Mouse (Mus musculus): ENCODE data around the gene Rbbp6. TPM values are rescaled to one million over a fixed set of nuclear protein-coding genes. Genes with fewer than 3 reads are reported as not detected.

The Rbbp6 gene
- polyA plus RNA-seq, 1 experiment from 2014 or later: 25.6 TPM

DNA sequence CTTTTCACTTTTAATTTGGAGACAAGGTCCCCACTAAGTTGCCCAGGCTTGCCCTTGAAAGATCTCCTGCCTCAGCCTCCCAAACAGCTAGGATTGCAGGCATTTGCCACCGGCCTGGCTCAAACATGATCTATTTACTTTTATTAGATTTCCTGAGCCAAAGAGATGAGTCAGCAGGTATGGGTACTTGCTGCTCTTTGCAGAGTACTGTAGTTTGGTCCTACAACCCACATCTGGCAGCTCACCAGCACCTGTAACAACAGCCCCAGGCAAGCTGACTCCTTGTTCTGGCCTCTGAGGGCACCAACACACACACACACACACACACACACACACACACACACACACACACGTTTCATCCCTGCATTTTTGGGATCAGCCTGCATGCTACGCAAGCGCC, 14.0 kb upstream of the Rbbp6 start:
- WGBS: 74% methylated on average over 4 of the region's 4 CpGs
- Histone ChIP-seq H3K9ac (ENCODE audit: low read depth, low read length) (no peak overlapping the region), H3K4me1 (replicated peaks; ENCODE audit: insufficient read depth, low read length) (no peaks in the 10 kb centered on the region), H3K9me3 (replicated peaks; ENCODE audit: low read length) (no peaks in the 10 kb centered on the region), H3K27ac (no peak overlapping the region), H3K4me3 (replicated peaks; ENCODE audit: low read depth, low read length) (no peak overlapping the region), H3K4me2 (ENCODE audit: low read length) (no peak overlapping the region), H3K27me3 (ENCODE audit: insufficient read depth, low read length) (no peaks in the 10 kb centered on the region), H3K36me3 (ENCODE audit: insufficient read depth, low read length) (no peaks in the 10 kb centered on the region)
- no peak for TF ChIP-seq CTCF (IDR thresholded peaks at IDR 0.05; ENCODE audit: low read depth)
- ATAC-seq (replicated peaks; ENCODE audit: low FRiP score, low read depth) (no peak), DNase-seq (ENCODE audit: low spot score) (no peak)

DNA sequence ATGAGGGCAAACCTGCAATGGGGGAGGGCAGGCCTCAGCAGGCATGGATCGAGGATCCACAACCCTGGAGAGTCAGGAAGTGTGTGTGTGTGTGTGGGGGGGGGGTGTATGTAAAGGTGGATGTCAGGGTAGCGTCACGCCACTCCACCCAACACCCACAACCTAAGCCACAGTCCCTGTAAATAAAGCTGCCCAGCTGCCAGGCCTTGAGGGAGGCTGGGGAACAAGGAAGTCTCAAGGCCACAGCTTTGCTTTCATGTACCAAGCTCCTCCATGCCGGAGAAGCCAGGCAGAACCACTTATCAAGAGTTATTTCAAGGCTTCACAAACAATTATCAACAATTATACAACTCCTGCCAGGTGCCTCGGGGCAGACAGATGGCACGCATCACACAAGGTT, 13.4 kb upstream of the Rbbp6 start:
- no peaks in the 10 kb centered on the region for H3K9me3 ChIP-seq (replicated peaks; ENCODE audit: low read length)
- H3K36me3 ChIP-seq (ENCODE audit: insufficient read depth, low read length): no peaks in the 10 kb centered on the region
- no peak for DNase-seq (ENCODE audit: low spot score)
- TF ChIP-seq CTCF (IDR thresholded peaks at IDR 0.05; ENCODE audit: low read depth): no peak
- no peak overlapping the region for H3K27ac ChIP-seq
- H3K4me1 ChIP-seq (replicated peaks; ENCODE audit: insufficient read depth, low read length): no peaks in the 10 kb centered on the region
- 58% methylated on average over 6 of the region's 6 CpGs for WGBS
- H3K4me3 ChIP-seq (replicated peaks; ENCODE audit: low read depth, low read length): no peak overlapping the region
- H3K9ac ChIP-seq (ENCODE audit: low read depth, low read length): no peak overlapping the region
- no peaks in the 10 kb centered on the region for H3K27me3 ChIP-seq (ENCODE audit: insufficient read depth, low read length)
- ATAC-seq (replicated peaks; ENCODE audit: low FRiP score, low read depth): no peak
- no peak overlapping the region for H3K4me2 ChIP-seq (ENCODE audit: low read length)

DNA sequence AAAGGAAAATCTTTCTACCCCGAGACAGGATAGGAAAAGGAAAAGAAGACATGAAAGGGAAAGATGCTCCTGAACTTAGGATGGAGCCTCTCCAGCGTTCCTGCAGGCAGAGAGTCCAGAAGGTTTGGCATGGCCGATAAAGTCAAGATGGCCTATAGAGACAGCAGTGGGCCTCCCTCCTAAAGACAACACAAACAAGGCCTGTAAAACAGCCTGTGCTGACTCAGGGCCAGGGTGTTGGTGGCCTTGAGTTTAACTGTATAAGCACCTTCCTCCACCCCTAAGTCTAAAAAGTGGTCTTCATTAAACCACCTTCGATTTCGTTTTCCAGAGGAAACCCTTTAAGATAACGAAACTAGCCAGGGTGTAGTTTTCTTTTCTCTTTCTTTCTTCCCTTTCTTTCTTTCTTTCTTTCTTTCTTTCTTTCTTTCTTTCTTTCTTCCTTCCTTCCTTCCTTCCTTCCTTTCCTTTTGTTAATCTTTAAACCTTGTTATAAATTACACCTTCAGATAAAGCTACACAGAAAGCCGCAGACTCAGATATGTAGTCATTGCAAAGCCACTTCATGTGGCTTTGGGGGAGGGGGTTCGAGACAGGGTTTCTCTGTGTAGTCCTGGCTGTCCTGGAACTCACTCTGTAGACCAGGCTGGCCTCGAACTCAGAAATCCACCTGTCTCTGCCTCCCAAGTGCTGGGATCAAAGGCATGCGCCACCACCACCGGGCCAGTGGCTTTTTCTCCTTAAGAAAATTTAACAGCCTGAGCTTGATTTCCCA, 10.8 kb upstream of the Rbbp6 start:
- Histone ChIP-seq H3K27ac (no peak overlapping the region), H3K9me3 (replicated peaks; ENCODE audit: low read length) (no peaks in the 10 kb centered on the region), H3K4me3 (replicated peaks; ENCODE audit: low read depth, low read length) (no peak overlapping the region), H3K4me1 (replicated peaks; ENCODE audit: insufficient read depth, low read length) (no peaks in the 10 kb centered on the region), H3K9ac (ENCODE audit: low read depth, low read length) (no peak overlapping the region), H3K36me3 (ENCODE audit: insufficient read depth, low read length) (no peaks in the 10 kb centered on the region), H3K27me3 (ENCODE audit: insufficient read depth, low read length) (no peaks in the 10 kb centered on the region), H3K4me2 (ENCODE audit: low read length) (no peak overlapping the region)
- 85% methylated on average over 11 of the region's 11 CpGs for WGBS
- ATAC-seq (replicated peaks; ENCODE audit: low FRiP score, low read depth) (no peak), DNase-seq (ENCODE audit: low spot score) (no peak)
- TF ChIP-seq CTCF (IDR thresholded peaks at IDR 0.05; ENCODE audit: low read depth): no peak

- no peaks in the 10 kb centered on the region for H3K27me3 ChIP-seq (ENCODE audit: insufficient read depth, low read length)
- no peak overlapping the region for H3K9ac ChIP-seq (ENCODE audit: low read depth, low read length)
- DNase-seq (ENCODE audit: low spot score) (peak; percentile 80), ATAC-seq (replicated peaks; ENCODE audit: low FRiP score, low read depth) (no peak; the same call in 1 of the 2 replicates)
- H3K4me3 ChIP-seq (replicated peaks; ENCODE audit: low read depth, low read length): no peak overlapping the region
- 75% methylated on average over 8 of the region's 8 CpGs for WGBS
- no peaks in the 10 kb centered on the region for H3K9me3 ChIP-seq (replicated peaks; ENCODE audit: low read length)
- TF ChIP-seq CTCF (IDR thresholded peaks at IDR 0.05; ENCODE audit: low read depth): no peak
- H3K36me3 ChIP-seq (ENCODE audit: insufficient read depth, low read length): no peaks in the 10 kb centered on the region
- H3K4me2 ChIP-seq (ENCODE audit: low read length): no peak overlapping the region
- H3K4me1 ChIP-seq (replicated peaks; ENCODE audit: insufficient read depth, low read length): no peaks in the 10 kb centered on the region
- no peak overlapping the region for H3K27ac ChIP-seq
Observed at GRCm38 (mm10) chr7:122955226-122955955, 10.1 kb upstream of the Rbbp6 start.

- 54% methylated on average over 4 of the region's 4 CpGs for WGBS
- no peak overlapping the region for H3K9ac ChIP-seq (ENCODE audit: low read depth, low read length)
- DNase-seq (ENCODE audit: low spot score) (peak; percentile 36), ATAC-seq (replicated peaks; ENCODE audit: low FRiP score, low read depth) (no peak)
- H3K36me3 ChIP-seq (ENCODE audit: insufficient read depth, low read length): no peaks in the 10 kb centered on the region
- peaks cover 5% of the 10 kb centered on the region for H3K4me1 ChIP-seq (replicated peaks; ENCODE audit: insufficient read depth, low read length)
- no peak overlapping the region for H3K4me3 ChIP-seq (replicated peaks; ENCODE audit: low read depth, low read length)
- peak overlapping the region; percentile 76; the same call in 1 of the 2 replicates for H3K4me2 ChIP-seq (ENCODE audit: low read length)
- H3K9me3 ChIP-seq (replicated peaks; ENCODE audit: low read length): no peaks in the 10 kb centered on the region
- H3K27me3 ChIP-seq (ENCODE audit: insufficient read depth, low read length): no peaks in the 10 kb centered on the region
- H3K27ac ChIP-seq: no peak overlapping the region
- TF ChIP-seq CTCF (IDR thresholded peaks at IDR 0.05; ENCODE audit: low read depth): no peak; the same call in 1 of the 2 replicates
Observed at GRCm38 (mm10) chr7:122968751-122969150, 3.3 kb downstream of the Rbbp6 start.

DNA sequence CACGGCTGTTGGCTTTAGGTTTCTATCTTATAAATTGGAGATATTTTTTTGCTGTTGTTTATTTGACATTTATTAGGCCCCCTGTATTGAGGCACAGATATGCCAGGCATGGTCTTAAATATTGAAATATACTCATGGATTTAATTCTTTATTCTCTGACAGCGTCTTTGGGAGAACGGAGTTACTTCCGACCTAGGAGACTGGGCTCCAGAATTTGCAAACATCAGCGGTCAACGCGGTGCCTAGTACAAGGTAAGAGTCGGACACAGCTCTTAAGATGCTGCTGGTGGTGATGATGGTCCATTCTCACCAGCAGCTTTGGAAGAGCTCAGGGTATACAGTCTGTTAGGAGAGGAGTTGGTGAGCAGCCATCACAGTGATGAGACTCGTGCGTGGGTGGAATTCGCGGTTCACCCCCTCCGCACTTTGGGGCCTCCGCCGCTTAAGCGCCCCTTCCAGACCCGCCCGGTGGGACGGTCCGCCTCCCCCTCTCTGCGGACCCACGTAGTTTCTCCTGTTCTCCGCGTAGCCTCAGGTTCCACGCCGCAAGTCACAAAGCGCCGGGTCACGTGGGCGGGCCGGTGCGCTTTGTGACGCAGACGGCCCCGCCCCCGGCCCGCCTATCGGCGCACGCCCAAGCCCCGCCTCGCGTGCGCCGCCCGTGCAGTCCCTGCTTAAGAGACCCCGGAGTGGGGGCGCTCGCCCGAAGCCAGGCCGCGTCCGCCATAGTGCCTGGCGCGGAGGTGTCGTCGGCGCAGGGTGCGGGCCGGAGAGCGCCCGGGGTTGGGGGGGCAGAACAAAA, 3.9 kb downstream of the Rbbp6 start:
- WGBS: under 1% methylated on average over 57 of the region's 62 CpGs
- peak; percentile 94 for DNase-seq (ENCODE audit: low spot score)
- peak overlapping the region; percentile 76 for H3K4me2 ChIP-seq (ENCODE audit: low read length)
- H3K27ac ChIP-seq: peak overlapping the region; percentile 96
- H3K4me1 ChIP-seq (replicated peaks; ENCODE audit: insufficient read depth, low read length): peaks cover 5% of the 10 kb centered on the region
- H3K4me3 ChIP-seq (replicated peaks; ENCODE audit: low read depth, low read length): peak overlapping the region; percentile 96
- H3K9ac ChIP-seq (ENCODE audit: low read depth, low read length): peak overlapping the region; percentile 100
- peak; percentile 96 for ATAC-seq (replicated peaks; ENCODE audit: low FRiP score, low read depth)
- H3K27me3 ChIP-seq (ENCODE audit: insufficient read depth, low read length): no peaks in the 10 kb centered on the region
- peak; percentile 34 for TF ChIP-seq CTCF (IDR thresholded peaks at IDR 0.05; ENCODE audit: low read depth)
- no peaks in the 10 kb centered on the region for H3K36me3 ChIP-seq (ENCODE audit: insufficient read depth, low read length)
- H3K9me3 ChIP-seq (replicated peaks; ENCODE audit: low read length): no peaks in the 10 kb centered on the region
